Mouse (Mus musculus): ENCODE measurements at regions not wholly inside any gene's neighbourhood (a gene's known extent, or its start where the extent isn't known, plus 50 kb on each side); places are given as distances from the start of the nearest gene placed in this dataset.

DNA sequence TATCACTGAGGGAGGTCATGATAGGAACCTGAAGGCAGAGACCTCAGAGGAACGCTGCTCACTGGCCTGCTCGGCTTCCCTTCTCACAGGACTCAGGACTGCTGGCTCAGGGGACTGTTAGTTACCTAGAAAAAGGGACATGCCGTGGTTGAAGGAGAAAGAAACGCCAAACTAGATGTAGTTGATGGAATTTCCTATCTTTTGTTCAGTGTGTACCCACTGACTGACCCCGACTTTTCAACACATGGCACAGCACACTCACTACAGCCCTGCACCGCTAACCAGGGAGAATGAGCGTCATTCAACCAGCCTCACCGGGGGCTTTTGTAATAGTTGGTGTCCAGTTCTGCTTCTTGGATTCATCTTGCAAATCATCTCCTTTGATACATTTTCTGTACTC lies 86.8 kb upstream of the Dlg1 start:
- H3K27ac ChIP-seq (ENCODE audit: low read depth, low read length), result no peak overlapping the region
- no peaks in the 10 kb centered on the region for H3K36me3 ChIP-seq (ENCODE audit: insufficient read depth)
- H3K4me1 ChIP-seq (ENCODE audit: insufficient read depth), result no peaks in the 10 kb centered on the region
- TF ChIP-seq CTCF (IDR thresholded peaks at IDR 0.05; ENCODE audit: low read depth), result no peak
- 57% methylated on average over 8 of the region's 8 CpGs for WGBS
- no peak overlapping the region for H3K4me2 ChIP-seq (ENCODE audit: low read depth)
- H3K9ac ChIP-seq, result no peak overlapping the region
- H3K9me3 ChIP-seq (ENCODE audit: low read length), result no peaks in the 10 kb centered on the region
- H3K4me3 ChIP-seq (ENCODE audit: low read depth, low read length), result no peak overlapping the region
- no peaks in the 10 kb centered on the region for H3K27me3 ChIP-seq (ENCODE audit: insufficient read depth, low read length)
- ATAC-seq (no peak), DNase-seq (no peak)

DNA sequence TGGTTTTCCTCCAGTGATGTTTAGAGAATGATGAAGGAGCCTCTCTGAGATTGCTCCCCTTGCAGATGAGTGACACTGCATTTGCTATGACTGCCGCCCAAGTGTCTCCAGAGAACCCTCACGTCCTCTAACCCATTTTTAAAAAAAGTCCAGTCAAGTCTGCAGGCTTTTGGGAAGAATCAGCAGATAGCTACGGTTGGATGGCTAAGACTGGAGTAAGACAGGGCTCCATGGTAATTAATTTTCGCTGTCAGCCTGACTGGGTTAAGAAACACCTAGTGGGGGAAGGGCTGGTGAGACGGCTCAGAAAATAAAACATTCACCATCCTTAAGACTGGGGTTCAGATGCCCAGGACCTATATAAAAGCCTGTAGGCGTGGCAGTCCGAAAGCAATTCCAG lies 85.9 kb upstream of the Dlg1 start:
- Histone ChIP-seq H3K4me2 (ENCODE audit: low read depth) (no peak overlapping the region), H3K36me3 (ENCODE audit: insufficient read depth) (no peaks in the 10 kb centered on the region), H3K9ac (no peak overlapping the region), H3K9me3 (ENCODE audit: low read length) (no peaks in the 10 kb centered on the region), H3K27me3 (ENCODE audit: insufficient read depth, low read length) (no peaks in the 10 kb centered on the region), H3K27ac (ENCODE audit: low read depth, low read length) (no peak overlapping the region), H3K4me1 (ENCODE audit: insufficient read depth) (no peaks in the 10 kb centered on the region), H3K4me3 (ENCODE audit: low read depth, low read length) (no peak overlapping the region)
- 65% methylated on average over 7 of the region's 7 CpGs for WGBS
- TF ChIP-seq CTCF (IDR thresholded peaks at IDR 0.05; ENCODE audit: low read depth), result no peak
- DNase-seq, result no peak
- no peak for ATAC-seq

DNA sequence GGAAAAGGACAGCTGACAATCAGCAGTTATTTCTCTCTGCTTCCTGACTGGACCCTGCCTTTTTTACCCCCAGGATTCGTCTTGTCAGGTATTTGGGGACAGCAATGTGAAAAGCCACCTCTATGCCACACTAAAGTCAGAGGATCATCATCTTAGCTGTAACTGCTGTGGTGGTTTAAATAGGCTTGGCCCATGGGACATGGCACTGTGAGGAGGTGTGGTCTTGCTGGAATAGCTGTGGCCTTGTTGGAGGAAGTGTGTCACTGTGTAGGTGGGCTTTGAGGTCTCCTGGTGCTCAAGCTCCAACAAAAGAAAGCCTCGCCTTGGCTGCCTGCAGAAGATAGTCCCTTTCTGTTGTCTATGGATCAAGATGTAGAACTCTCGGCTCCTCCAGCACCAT lies 83.9 kb upstream of the Dlg1 start:
- 94% methylated on average over 3 of the region's 3 CpGs for WGBS

DNA sequence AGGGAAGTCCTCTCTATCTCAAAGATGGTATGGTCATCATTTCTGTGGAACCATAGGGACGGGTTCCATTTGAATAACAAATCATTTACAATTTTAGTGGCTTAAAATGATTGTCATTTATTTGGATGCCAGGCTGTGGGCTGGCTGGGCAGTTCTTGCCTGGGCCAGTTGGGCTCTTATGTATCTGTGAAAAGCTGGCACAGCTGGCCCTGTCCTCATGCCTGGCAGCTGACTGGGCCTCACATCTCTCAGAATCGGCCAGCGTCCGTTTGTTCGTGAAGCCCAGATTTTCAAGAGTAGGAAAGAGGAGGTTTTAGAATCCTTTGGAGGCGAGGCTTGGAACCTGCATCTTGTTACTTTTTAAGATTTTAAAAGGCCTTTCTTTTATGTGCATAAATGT lies 82.5 kb upstream of the Dlg1 start:
- H3K36me3 ChIP-seq (ENCODE audit: insufficient read depth), result no peaks in the 10 kb centered on the region
- no peak overlapping the region for H3K27ac ChIP-seq (ENCODE audit: low read depth, low read length)
- H3K27me3 ChIP-seq (ENCODE audit: insufficient read depth, low read length), result no peaks in the 10 kb centered on the region
- H3K9ac ChIP-seq, result no peak overlapping the region
- ATAC-seq (peak; percentile 43; the same call in 1 of the 2 replicates), DNase-seq (no peak)
- no peak overlapping the region for H3K4me2 ChIP-seq (ENCODE audit: low read depth)
- H3K4me1 ChIP-seq (ENCODE audit: insufficient read depth), result no peaks in the 10 kb centered on the region
- WGBS, result 68% methylated on average over 6 of the region's 6 CpGs
- no peak for TF ChIP-seq CTCF (IDR thresholded peaks at IDR 0.05; ENCODE audit: low read depth)
- H3K9me3 ChIP-seq (ENCODE audit: low read length), result no peaks in the 10 kb centered on the region
- H3K4me3 ChIP-seq (ENCODE audit: low read depth, low read length), result no peak overlapping the region

More for the DNA sequence above, 83.9 kb upstream of the Dlg1 start:
- DNase-seq (no peak), ATAC-seq (no peak)
- TF ChIP-seq CTCF (IDR thresholded peaks at IDR 0.05; ENCODE audit: low read depth), result no peak
- H3K27ac ChIP-seq (ENCODE audit: low read depth, low read length), result no peak overlapping the region
- no peaks in the 10 kb centered on the region for H3K27me3 ChIP-seq (ENCODE audit: insufficient read depth, low read length)
- no peak overlapping the region for H3K9ac ChIP-seq
- H3K4me1 ChIP-seq (ENCODE audit: insufficient read depth), result no peaks in the 10 kb centered on the region
- H3K4me3 ChIP-seq (ENCODE audit: low read depth, low read length), result no peak overlapping the region
- no peaks in the 10 kb centered on the region for H3K36me3 ChIP-seq (ENCODE audit: insufficient read depth)
- no peaks in the 10 kb centered on the region for H3K9me3 ChIP-seq (ENCODE audit: low read length)
- no peak overlapping the region for H3K4me2 ChIP-seq (ENCODE audit: low read depth)

GRCm38 (mm10) chr16:31582885-31583284 lies 80.4 kb upstream of the Dlg1 start:
- no peak overlapping the region for H3K27ac ChIP-seq (ENCODE audit: low read depth, low read length)
- H3K9me3 ChIP-seq (ENCODE audit: low read length), result no peaks in the 10 kb centered on the region
- WGBS, result 85% methylated on average over 4 of the region's 4 CpGs
- DNase-seq (no peak), ATAC-seq (no peak)
- TF ChIP-seq CTCF (IDR thresholded peaks at IDR 0.05; ENCODE audit: low read depth), result no peak
- H3K4me2 ChIP-seq (ENCODE audit: low read depth), result no peak overlapping the region
- no peaks in the 10 kb centered on the region for H3K36me3 ChIP-seq (ENCODE audit: insufficient read depth)
- no peaks in the 10 kb centered on the region for H3K27me3 ChIP-seq (ENCODE audit: insufficient read depth, low read length)
- H3K9ac ChIP-seq, result no peak overlapping the region
- H3K4me3 ChIP-seq (ENCODE audit: low read depth, low read length), result no peak overlapping the region
- H3K4me1 ChIP-seq (ENCODE audit: insufficient read depth), result no peaks in the 10 kb centered on the region

DNA sequence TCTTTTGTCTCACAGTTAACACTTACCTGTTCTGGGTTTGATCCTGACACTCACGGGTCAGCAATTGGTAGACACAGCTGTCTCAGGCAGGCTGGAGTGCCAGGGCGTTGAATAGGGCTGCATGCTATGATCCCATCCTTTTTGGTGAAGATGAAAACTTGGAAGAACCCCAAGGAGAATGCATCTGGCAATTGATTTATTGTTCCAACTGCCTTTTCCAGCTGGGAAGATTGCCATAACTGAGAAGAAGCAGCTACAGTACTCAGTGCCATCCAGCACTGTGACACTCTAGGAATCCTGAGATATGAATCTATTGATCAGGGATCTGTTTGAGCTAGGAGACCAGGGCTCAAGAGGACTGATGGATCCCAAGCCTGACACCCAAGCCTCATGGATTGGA lies 79.6 kb upstream of the Dlg1 start:
- Histone ChIP-seq H3K9me3 (ENCODE audit: low read length) (no peaks in the 10 kb centered on the region), H3K36me3 (ENCODE audit: insufficient read depth) (no peaks in the 10 kb centered on the region), H3K27ac (ENCODE audit: low read depth, low read length) (no peak overlapping the region), H3K9ac (no peak overlapping the region), H3K4me2 (ENCODE audit: low read depth) (no peak overlapping the region), H3K4me1 (ENCODE audit: insufficient read depth) (no peaks in the 10 kb centered on the region), H3K27me3 (ENCODE audit: insufficient read depth, low read length) (no peaks in the 10 kb centered on the region), H3K4me3 (ENCODE audit: low read depth, low read length) (no peak overlapping the region)
- WGBS, result 77% methylated on average over 2 of the region's 2 CpGs
- no peak for DNase-seq
- no peak for TF ChIP-seq CTCF (IDR thresholded peaks at IDR 0.05; ENCODE audit: low read depth)
- ATAC-seq, result no peak

DNA sequence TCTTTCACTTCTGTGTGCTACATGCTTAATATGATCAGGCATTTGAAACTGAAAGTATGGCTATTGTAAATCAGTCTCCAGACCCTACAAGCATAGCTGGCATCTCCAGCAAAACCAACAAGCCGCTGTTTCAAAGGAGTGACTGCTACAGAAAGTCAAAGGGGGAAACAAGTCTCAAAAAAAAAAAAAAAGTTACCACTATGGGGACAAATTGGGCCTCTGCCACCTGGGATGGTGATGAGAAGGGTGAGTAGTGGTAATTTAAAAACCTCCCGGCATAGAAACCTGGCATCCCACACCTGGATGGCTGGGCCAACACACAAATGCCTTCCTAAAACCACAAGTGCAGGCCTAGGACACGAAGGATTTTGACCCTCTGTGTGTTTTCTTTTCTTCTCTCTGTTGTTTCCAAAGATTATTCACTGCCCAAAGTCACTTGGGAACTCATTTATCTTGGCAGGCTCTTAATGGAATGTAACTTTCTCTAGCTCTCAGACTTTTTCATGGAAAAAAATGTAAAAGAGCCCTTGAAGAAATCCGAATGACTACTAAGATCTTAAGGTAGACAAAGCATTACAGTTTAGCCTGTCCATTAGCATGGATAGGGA lies 78.9 kb upstream of the Dlg1 start:
- H3K4me3 ChIP-seq (ENCODE audit: low read depth, low read length), result no peak overlapping the region
- no peak overlapping the region for H3K27ac ChIP-seq (ENCODE audit: low read depth, low read length)
- no peaks in the 10 kb centered on the region for H3K27me3 ChIP-seq (ENCODE audit: insufficient read depth, low read length)
- no peaks in the 10 kb centered on the region for H3K36me3 ChIP-seq (ENCODE audit: insufficient read depth)
- DNase-seq (no peak), ATAC-seq (no peak)
- no peaks in the 10 kb centered on the region for H3K4me1 ChIP-seq (ENCODE audit: insufficient read depth)
- TF ChIP-seq CTCF (IDR thresholded peaks at IDR 0.05; ENCODE audit: low read depth), result no peak
- WGBS, result 75% methylated on average over 4 of the region's 4 CpGs
- no peak overlapping the region for H3K4me2 ChIP-seq (ENCODE audit: low read depth)
- H3K9me3 ChIP-seq (ENCODE audit: low read length), result no peaks in the 10 kb centered on the region
- H3K9ac ChIP-seq, result no peak overlapping the region

All from forebrain, postnatal 0 days (tissue).